Mouse (Mus musculus) forebrain, embryonic 14.5 days (tissue): ENCODE data around the gene Lims1. TPM values are rescaled to one million over a fixed set of nuclear protein-coding genes. Genes with fewer than 3 reads are reported as not detected.

Experiments
- ATAC-seq: fragments of 200-750 bp; cut with Nextera tagmentation; 2 replicates; pipeline ENCODE4 v1.8.0; 2017; ENCODE audit warnings: mild to moderate bottlenecking, moderate library complexity
- DNase-seq: peaks from one replicate; pipeline ENCODE4 v3.0.0-alpha.2; 2015; ENCODE audit warnings: low spot score
- H3K27ac ChIP-seq: fragments of 300-500 bp; sonication (generic); 2 replicates; pipeline ENCODE4 v1.5.1; 2014; ENCODE audit warnings: low read depth, mild to moderate bottlenecking, control low read depth, low read length, moderate library complexity
- H3K27me3 ChIP-seq: fragments of 300-500 bp; sonication (generic); replicated peaks from 2 replicates; pipeline ENCODE4 v1.6.1; 2014; ENCODE audit warnings: low read length, control low read depth, mixed read lengths; ENCODE audit not compliant: control insufficient read depth, insufficient read depth
- H3K36me3 ChIP-seq: fragments of 300-500 bp; sonication (generic); 2 replicates; pipeline ENCODE4 v1.6.1; 2014; ENCODE audit warnings: low read length, control low read depth; ENCODE audit not compliant: control insufficient read depth, insufficient read depth
- H3K4me1 ChIP-seq: fragments of 300-500 bp; sonication (generic); 2 replicates; pipeline ENCODE4 v1.6.1; 2014; ENCODE audit warnings: antibody characterized with exemption, low read length, control low read depth; ENCODE audit not compliant: control insufficient read depth, insufficient read depth
- H3K4me2 ChIP-seq: fragments of 300-500 bp; sonication (generic); 2 replicates; pipeline ENCODE4 v1.6.1; 2014; ENCODE audit warnings: mild to moderate bottlenecking, control low read depth, low read length
- H3K4me3 ChIP-seq: fragments of 300-500 bp; sonication (generic); 2 replicates; pipeline ENCODE4 v1.5.1; 2014; ENCODE audit warnings: low read depth, low read length, control low read depth
- H3K9ac ChIP-seq: fragments of 300-500 bp; sonication (generic); 2 replicates; pipeline ENCODE4 v1.6.1; 2014; ENCODE audit warnings: mild to moderate bottlenecking, low read length, control low read depth, moderate library complexity
- H3K9me3 ChIP-seq: fragments of 300-500 bp; sonication (generic); replicated peaks from 2 replicates; pipeline ENCODE4 v1.6.1; 2016; ENCODE audit warnings: low read length, control low read depth, mixed read lengths; ENCODE audit not compliant: control insufficient read depth
- WGBS: fragments of 180-500 bp; shearing (Covaris S2); extraction: QIAGEN DNeasy Blood & Tissue Kit; methylation state at CpG from one replicate; pipeline ENCODE4 v1.1.7; 2014; 5-methylcytosine and 5-hydroxymethylcytosine counted together
- polyA plus RNA-seq: library from polyadenylated mRNA; unstranded; fragments of >200 nt; fragmentation: Nextera tagmentation; extraction: Ambion mirVana; gene quantifications from 2 replicates; pipeline ENCODE4 v1.2.1, GENCODE M21; 2014

Gene Lims1
- polyA plus RNA-seq, 1 experiment from 2014 or later: 68.1 TPM

DNA sequence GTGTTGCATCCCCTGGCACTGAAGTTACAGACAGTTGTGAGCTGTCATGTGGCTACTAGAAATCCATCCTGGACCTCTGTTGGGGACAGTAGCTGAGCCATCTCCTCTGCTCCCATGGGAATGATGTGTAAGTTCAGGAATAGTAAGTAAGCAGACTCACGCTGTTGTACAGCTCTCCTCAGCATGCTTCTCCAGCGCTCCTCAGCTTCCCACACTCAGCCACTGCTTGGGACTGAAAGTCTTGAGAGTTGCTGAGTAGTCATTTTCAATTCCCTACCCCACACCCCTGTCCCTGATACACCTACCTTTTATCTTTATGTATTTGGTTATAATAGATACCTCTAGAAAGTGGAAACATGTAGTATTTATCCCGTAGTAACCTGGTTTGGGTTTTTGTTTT lies 33.2 kb downstream of the Lims1 start:
- 93% methylated on average over 3 of the region's 3 CpGs for WGBS

DNA sequence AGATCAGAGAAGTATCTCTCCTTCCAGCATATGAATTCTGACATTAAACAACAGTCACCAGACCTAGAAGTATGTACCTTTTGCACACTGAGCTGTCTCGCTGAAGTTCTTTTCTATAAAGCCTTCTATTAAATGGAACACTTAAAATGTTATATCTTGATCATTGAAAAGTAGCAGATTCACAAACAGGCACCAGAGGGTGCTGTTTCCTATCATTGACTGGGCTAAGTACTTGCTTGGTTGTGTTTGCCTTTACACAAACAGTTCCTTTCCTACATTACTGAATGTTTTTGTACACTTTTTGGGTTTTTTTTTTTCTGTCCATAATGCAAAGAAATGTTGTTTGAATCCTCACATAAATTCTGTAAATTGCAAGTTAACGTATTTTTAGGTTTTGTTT lies 35.9 kb downstream of the Lims1 start:
- no peak overlapping the region for H3K4me2 ChIP-seq
- no peak overlapping the region for H3K27ac ChIP-seq
- no peaks in the 10 kb centered on the region for H3K4me1 ChIP-seq
- H3K36me3 ChIP-seq: 0 out of 2 replicates have a peak, but pooled peaks cover 2% of the 10 kb centered on the region
- DNase-seq (peak; percentile 70), ATAC-seq (no peak)
- WGBS: 78% methylated on average over 2 of the region's 2 CpGs
- no peak overlapping the region for H3K4me3 ChIP-seq
- H3K9me3 ChIP-seq: no peaks in the 10 kb centered on the region
- no peaks in the 10 kb centered on the region for H3K27me3 ChIP-seq
- H3K9ac ChIP-seq: no peak overlapping the region

More for the DNA sequence above, 33.2 kb downstream of the Lims1 start:
- H3K4me2 ChIP-seq: no peak overlapping the region
- H3K27ac ChIP-seq: no peak overlapping the region
- no peaks in the 10 kb centered on the region for H3K4me1 ChIP-seq
- H3K9me3 ChIP-seq: no peaks in the 10 kb centered on the region
- H3K9ac ChIP-seq: no peak overlapping the region
- no peak for ATAC-seq
- no peaks in the 10 kb centered on the region for H3K27me3 ChIP-seq
- no peak for DNase-seq
- H3K4me3 ChIP-seq: no peak overlapping the region
- 0 out of 2 replicates have a peak, but pooled peaks cover 2% of the 10 kb centered on the region for H3K36me3 ChIP-seq

DNA sequence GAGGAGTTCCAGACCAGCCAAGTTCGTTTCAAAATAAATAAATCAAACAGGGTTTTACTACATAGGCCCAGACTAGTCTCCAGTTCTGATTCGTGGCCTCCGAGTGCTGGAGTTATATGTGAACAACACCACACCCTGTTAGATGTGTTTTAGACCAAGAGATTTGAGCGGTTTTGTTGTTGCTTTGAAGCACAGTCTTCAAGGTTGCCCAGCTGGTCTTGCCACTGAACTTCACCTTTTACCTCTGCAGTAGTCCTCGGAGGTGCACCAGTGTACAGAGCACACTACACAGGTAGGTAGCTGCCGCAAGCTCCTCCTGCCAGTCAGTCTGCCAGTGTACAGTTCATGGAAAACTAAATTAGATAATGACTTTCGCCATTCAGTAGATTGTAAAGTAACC lies 36.7 kb downstream of the Lims1 start:
- Histone ChIP-seq H3K36me3 (0 out of 2 replicates have a peak, but pooled peaks cover 2% of the 10 kb centered on the region), H3K4me3 (no peak overlapping the region), H3K27me3 (no peaks in the 10 kb centered on the region), H3K9me3 (no peaks in the 10 kb centered on the region), H3K4me2 (no peak overlapping the region), H3K4me1 (no peaks in the 10 kb centered on the region), H3K9ac (no peak overlapping the region), H3K27ac (no peak overlapping the region)
- ATAC-seq: no peak
- no peak for DNase-seq
- 91% methylated on average over 7 of the region's 7 CpGs for WGBS

DNA sequence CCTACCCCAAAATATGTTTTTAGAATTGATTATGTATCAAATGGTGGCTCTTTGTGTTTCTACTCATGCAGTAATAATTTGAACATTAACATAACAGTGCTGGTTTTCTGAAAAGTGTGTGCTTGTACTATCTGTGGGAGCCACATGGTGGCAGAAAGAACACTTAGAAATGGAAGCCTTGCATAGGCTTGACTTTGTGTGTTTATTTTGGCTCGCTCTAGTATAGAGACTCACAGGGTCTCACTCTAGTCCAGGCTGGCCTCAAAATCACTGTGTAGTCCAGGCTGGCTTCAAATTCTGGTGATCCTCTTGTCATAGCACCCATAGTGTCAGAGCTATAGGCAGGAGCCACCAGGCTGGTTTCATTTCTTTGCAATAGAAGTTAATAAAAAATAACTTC lies 39.5 kb downstream of the Lims1 start:
- DNase-seq (peak; percentile 46), ATAC-seq (peak; percentile 48; the same call in 1 of the 2 replicates)
- 91% methylated on average over 1 of the region's 1 CpGs for WGBS
- Histone ChIP-seq H3K4me3 (no peak overlapping the region), H3K4me2 (no peak overlapping the region), H3K9me3 (no peaks in the 10 kb centered on the region), H3K4me1 (no peaks in the 10 kb centered on the region), H3K27ac (no peak overlapping the region), H3K27me3 (no peaks in the 10 kb centered on the region), H3K36me3 (no peaks in the 10 kb centered on the region), H3K9ac (no peak overlapping the region)

DNA sequence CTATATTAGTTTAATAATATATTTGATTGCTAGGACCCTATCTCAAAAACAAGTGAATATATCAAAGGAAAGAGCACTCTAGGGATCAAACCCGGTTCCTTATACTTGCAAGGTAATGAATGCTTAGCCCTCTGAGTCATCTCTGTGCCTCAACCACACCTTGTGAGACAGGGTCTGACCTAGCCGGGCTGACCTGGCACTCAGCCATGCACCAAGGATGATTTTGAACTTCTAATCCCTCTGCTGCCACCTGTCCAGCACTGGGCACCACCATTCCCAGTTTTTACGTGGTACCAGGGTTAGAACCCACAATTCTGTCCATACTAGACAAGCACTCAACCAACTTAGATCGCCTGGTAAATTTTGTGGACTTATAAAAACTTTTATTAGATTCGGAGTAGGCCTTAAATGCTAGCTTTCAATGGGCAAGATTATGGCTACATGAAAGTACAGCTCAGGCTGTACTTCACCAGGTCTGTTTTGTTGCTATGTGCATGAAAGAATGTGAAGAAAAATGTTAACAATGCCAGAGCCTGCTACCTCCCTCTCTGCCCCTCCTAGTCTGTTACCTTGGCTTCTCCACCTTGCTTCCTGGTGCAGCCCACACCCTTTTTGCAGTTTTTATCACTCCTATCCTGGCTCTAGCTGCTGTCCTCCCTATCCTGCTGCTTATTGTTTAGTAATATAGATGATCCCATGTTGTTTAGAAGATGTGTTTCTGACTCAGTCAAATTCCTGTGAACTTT lies 41.7 kb downstream of the Lims1 start:
- Histone ChIP-seq H3K9ac (no peak overlapping the region), H3K4me3 (no peak overlapping the region), H3K36me3 (no peaks in the 10 kb centered on the region), H3K27me3 (no peaks in the 10 kb centered on the region), H3K9me3 (no peaks in the 10 kb centered on the region), H3K4me2 (no peak overlapping the region), H3K4me1 (peaks cover 4% of the 10 kb centered on the region; the same call in 1 of the 2 replicates), H3K27ac (no peak overlapping the region)
- ATAC-seq: no peak
- DNase-seq: no peak
- WGBS: 89% methylated on average over 5 of the region's 5 CpGs

DNA sequence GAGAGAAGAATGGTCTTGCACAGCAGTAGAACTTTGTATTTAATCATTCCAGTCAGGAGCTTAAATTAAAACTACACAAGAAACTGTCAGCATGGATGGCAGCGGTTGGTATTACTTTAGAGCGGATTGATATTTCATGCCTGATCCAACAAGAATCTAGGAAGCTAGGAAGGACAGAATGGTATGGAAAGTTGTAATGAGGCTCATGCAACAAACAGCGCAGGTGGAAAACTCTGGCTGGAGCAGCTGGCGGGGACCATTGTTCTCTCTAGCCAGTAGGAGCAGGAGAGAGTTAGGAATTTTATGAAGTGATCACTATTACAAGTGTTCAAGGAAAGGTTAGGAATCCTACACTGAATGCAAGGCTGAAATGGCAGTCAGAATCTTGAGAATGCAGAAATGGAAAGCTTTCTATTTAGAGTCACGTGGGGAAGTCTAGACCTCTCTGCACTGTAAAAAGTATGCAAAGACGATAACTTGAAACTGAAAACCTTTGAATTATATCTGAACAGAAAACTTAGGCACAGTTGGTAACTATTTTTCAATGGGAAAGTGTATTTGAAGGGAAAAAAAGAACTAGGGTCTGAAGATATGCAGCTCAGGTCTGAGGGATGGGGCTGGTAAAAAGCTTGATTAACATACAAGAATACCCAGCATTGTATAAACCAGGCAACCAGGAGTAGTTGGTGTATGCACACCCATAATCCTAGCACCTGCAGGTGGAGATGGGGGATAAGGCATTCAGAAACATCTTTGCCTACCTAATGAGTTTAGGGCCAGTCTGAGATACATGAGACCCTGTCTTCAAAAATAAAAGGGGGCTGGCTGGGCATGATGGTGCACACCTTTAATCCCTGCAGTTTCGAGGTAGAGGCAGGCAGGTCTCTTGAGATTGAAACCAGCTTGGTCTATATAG lies 45.8 kb downstream of the Lims1 start:
- ATAC-seq (no peak), DNase-seq (no peak)
- Histone ChIP-seq H3K9ac (no peak overlapping the region), H3K36me3 (no peaks in the 10 kb centered on the region), H3K27ac (no peak overlapping the region), H3K4me2 (no peak overlapping the region), H3K9me3 (no peaks in the 10 kb centered on the region), H3K4me1 (peaks cover 16% of the 10 kb centered on the region), H3K4me3 (no peak overlapping the region), H3K27me3 (no peaks in the 10 kb centered on the region)
- 82% methylated on average over 7 of the region's 7 CpGs for WGBS

DNA sequence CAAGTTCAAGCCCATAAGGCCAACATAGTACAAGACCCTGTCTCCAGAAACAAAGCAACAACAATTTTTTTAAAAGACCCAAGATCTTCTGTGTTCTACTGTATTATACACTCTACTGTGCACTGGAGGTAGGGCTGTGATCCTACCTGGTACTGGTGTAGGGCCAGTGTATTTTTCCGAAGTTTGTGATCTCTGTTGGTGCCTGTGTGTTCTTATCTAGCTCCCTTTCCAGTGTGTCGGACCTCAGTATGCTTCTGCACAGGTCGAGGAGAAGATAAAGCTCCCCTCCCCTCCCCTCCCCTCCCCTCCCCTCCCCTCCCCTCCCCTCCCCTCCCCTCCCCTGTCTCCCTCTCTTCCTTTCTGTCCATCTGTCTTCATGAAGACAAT lies 46.4 kb downstream of the Lims1 start:
- Histone ChIP-seq H3K4me3 (no peak overlapping the region), H3K36me3 (no peaks in the 10 kb centered on the region), H3K9me3 (no peaks in the 10 kb centered on the region), H3K9ac (no peak overlapping the region), H3K4me1 (peaks cover 16% of the 10 kb centered on the region), H3K27me3 (no peaks in the 10 kb centered on the region), H3K4me2 (no peak overlapping the region), H3K27ac (no peak overlapping the region)
- ATAC-seq (no peak), DNase-seq (no peak)
- 48% methylated on average over 3 of the region's 3 CpGs for WGBS

DNA sequence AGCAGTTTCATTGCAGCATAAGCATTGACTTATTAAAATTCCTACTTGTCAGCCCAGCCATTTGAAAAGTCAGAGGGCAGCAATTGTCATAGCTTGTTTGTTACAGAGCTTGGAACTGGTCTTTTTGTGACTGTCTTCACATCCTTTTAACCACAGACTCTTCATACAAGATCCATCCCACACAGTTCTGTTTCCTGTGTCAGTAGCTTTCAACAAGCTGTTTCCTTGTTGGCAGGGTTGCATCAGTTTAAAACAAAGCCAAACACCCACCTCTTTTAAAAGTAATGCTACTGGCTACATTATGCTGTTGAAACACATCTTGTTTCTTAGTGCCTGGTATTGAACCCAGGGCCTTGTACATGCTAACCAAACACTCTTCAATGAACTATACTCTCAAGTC lies 46.9 kb downstream of the Lims1 start:
- ATAC-seq (no peak), DNase-seq (no peak)
- Histone ChIP-seq H3K4me2 (no peak overlapping the region), H3K9ac (no peak overlapping the region), H3K4me1 (peaks cover 16% of the 10 kb centered on the region), H3K4me3 (no peak overlapping the region), H3K27ac (0 out of 2 replicates have a peak overlapping the region, but pooled peaks have one; percentile 10), H3K36me3 (no peaks in the 10 kb centered on the region), H3K9me3 (no peaks in the 10 kb centered on the region), H3K27me3 (no peaks in the 10 kb centered on the region)

DNA sequence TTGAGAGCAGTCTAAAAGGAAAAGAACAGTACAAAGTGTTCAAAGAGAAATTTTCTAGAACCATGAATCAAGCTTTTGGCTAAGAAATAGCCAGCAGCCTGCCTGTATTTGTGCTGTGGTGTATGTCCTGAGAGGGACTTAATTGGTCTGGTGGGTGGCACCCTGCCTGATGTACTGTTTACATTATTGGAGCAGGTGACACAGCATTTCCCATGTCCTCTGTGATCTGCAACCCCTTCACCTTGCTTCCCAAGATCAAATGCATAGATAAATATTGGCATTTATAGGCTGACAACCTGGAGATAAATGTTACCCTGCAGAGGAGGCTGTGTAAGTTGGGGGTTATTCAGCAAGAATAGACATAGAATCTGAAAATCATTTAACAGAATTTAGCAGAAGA lies 47.3 kb downstream of the Lims1 start:
- ATAC-seq (0 out of 2 replicates have a peak, but pooled peaks have one; percentile 29), DNase-seq (no peak)
- Histone ChIP-seq H3K36me3 (no peaks in the 10 kb centered on the region), H3K4me3 (no peak overlapping the region), H3K4me1 (peaks cover 16% of the 10 kb centered on the region), H3K9ac (no peak overlapping the region), H3K9me3 (no peaks in the 10 kb centered on the region), H3K27ac (0 out of 2 replicates have a peak overlapping the region, but pooled peaks have one; percentile 10), H3K27me3 (no peaks in the 10 kb centered on the region), H3K4me2 (no peak overlapping the region)
